Mouse (Mus musculus): ENCODE results near the gene Adcy1.

GRCm38 (mm10) chr11:7147945-7148344 lies 84.7 kb downstream of the Adcy1 start:
- TF ChIP-seq CTCF (IDR thresholded peaks at IDR 0.05; ENCODE audit: borderline replicate concordance, insufficient read depth, low read length) (no peak), POLR2A (IDR thresholded peaks at IDR 0.05; ENCODE audit: low read depth, low read length) (no peak)

Data from embryonic fibroblast, embryonic 13.5 days (primary cell).